Mouse (Mus musculus) heart, postnatal 0 days (tissue): Measurements from ENCODE around the gene Map3k10.
"Not testable (repeated sequence)": the region's sequence is repeated elsewhere in the genome, so short reads cannot be mapped to it uniquely, and the experiment has no call there.

Source experiments
- CTCF ChIP-seq: IDR thresholded peaks from 2 replicates; pipeline ENCODE4 v1.5.1; 2016; ENCODE audit warnings: antibody characterized with exemption, control low read depth, low read depth
- EP300 ChIP-seq: IDR thresholded peaks from 2 replicates; pipeline ENCODE4 v1.6.1; 2016; ENCODE audit warnings: antibody characterized with exemption, low read depth

DNA sequence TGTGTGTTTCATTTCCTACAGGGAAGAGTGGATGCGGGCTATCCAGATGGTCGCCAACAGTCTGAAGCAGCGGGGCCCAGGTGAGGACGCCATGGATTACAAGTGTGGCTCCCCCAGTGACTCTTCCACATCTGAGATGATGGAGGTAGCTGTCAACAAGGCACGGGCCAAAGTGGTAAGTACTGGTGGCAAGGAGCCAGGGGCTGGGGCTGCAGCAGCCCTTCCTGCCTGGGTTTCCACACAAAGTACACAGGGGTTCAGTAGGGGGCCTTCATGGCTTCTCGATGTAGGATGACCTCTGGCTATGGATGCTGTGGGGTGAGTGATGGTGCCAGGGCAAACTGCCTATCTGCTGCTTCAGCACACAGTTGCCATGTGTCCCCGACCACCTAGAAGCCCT, 45.6 kb downstream of the Map3k10 start:
- not testable (repeated sequence) for TF ChIP-seq CTCF, EP300
